Mouse (Mus musculus) lung, embryonic 16.5 days (tissue): Measurements from ENCODE around the gene Zfhx3. TPM values are rescaled to one million over a fixed set of nuclear protein-coding genes. Genes with fewer than 3 reads are reported as not detected.
A peak's percentile ranks its signal among the peaks of the same experiment; 100 is the strongest.

ENCODE experiments used
- ATAC-seq: fragments of 200-750 bp; cut with Nextera tagmentation; 2 replicates; pipeline ENCODE4 v1.8.0; 2017; ENCODE audit warnings: low read depth, mild to moderate bottlenecking, moderate library complexity
- H3K27ac ChIP-seq: fragments of 300-500 bp; sonication (generic); 2 replicates; pipeline ENCODE4 v1.5.1; 2014; ENCODE audit warnings: mild to moderate bottlenecking, control low read depth, low read length
- H3K27me3 ChIP-seq: fragments of 300-500 bp; sonication (generic); 2 replicates; pipeline ENCODE4 v1.6.1; 2014; ENCODE audit warnings: low read depth, low read length, mixed read lengths; ENCODE audit not compliant: control insufficient read depth, insufficient read depth
- H3K36me3 ChIP-seq: fragments of 300-500 bp; sonication (generic); 2 replicates; pipeline ENCODE4 v1.6.1; 2014; ENCODE audit warnings: low read length; ENCODE audit not compliant: control insufficient read depth, insufficient read depth
- H3K4me1 ChIP-seq: fragments of 300-500 bp; sonication (generic); replicated peaks from 2 replicates; pipeline ENCODE4 v1.6.1; 2014; ENCODE audit warnings: low read length, mixed read lengths; ENCODE audit not compliant: control insufficient read depth, insufficient read depth
- H3K4me2 ChIP-seq: fragments of 300-500 bp; sonication (generic); 2 replicates; pipeline ENCODE4 v1.6.1; 2014; ENCODE audit warnings: low read depth, low read length, control low read depth
- H3K4me3 ChIP-seq: fragments of 300-500 bp; sonication (generic); 2 replicates; pipeline ENCODE4 v1.5.1; 2014; ENCODE audit warnings: mild to moderate bottlenecking, low read length, control low read depth
- H3K9ac ChIP-seq: fragments of 300-500 bp; sonication (generic); 2 replicates; pipeline ENCODE4 v1.6.1; 2014; ENCODE audit warnings: low read length, control low read depth
- H3K9me3 ChIP-seq: fragments of 300-500 bp; sonication (generic); 2 replicates; pipeline ENCODE4 v1.6.1; 2016; ENCODE audit warnings: low read length; ENCODE audit not compliant: control insufficient read depth
- WGBS: fragments of 180-500 bp; shearing (Covaris S2); extraction: QIAGEN DNeasy Blood & Tissue Kit; methylation state at CpG from one replicate; pipeline ENCODE4 v1.1.7; 2014; 5-methylcytosine and 5-hydroxymethylcytosine counted together
- polyA plus RNA-seq: library from polyadenylated mRNA; unstranded; fragments of >200 nt; fragmentation: Nextera tagmentation; extraction: Ambion mirVana; gene quantifications from 2 replicates; pipeline ENCODE4 v1.2.1, GENCODE M21; 2015

The Zfhx3 gene
- polyA plus RNA-seq, 1 experiment from 2014 or later: 12.7 TPM

DNA sequence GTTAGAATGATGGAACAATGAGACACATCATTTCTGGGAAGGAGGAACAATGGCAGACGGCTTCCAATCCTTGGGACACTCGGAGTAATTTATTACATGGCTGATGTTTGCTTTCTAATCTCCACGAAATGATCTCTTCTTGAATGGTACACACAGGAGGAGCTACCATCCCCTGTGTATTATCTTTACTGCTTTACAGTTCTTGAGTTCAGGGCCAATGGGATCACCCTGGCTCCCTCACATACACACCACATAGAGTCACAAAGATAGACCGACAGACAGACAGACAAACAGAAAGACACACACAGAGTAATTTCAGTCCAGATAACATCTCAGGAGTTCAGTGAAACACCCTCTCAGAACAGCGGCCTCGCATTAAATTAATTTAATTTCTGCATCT, 621.0 kb downstream of the Zfhx3 start:
- no peaks in the 10 kb centered on the region for H3K36me3 ChIP-seq
- H3K4me3 ChIP-seq: no peak overlapping the region
- H3K27me3 ChIP-seq: no peaks in the 10 kb centered on the region
- H3K27ac ChIP-seq: no peak overlapping the region
- H3K4me1 ChIP-seq: no peaks in the 10 kb centered on the region
- H3K9me3 ChIP-seq: no peaks in the 10 kb centered on the region
- 78% methylated on average over 6 of the region's 6 CpGs for WGBS
- H3K9ac ChIP-seq: no peak overlapping the region
- H3K4me2 ChIP-seq: no peak overlapping the region
- no peak for ATAC-seq

DNA sequence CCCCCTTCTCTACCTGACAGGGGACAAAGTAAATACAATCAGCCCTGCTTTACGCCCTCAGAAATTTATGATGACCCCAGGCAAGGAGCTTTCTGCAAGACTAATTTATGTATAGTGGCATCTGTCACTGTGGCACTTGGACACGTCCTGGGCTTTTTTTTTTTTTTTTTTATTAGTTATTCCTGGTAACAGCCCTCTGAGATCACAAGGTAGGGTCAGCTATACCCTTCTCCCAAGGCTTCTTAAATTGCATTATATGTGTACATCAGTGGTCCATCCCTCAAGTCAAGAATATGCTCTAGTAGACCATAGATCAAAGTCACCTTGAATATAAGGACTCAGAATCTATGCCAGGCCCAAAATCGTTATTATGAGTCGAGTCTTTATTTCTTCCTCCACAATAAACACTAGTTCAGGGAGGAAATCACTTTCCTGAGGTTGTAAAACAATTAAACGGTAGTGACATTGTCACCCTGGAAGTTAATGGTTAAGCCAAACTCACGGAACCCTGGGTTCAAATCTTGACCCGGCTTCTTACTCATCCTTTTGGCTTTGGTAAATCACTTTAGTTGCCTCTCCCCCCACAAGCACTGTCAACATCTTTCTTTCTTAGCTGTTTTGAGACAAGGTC, 621.6 kb downstream of the Zfhx3 start:
- Histone ChIP-seq H3K4me3 (no peak overlapping the region), H3K9ac (no peak overlapping the region), H3K36me3 (no peaks in the 10 kb centered on the region), H3K4me2 (no peak overlapping the region), H3K4me1 (no peaks in the 10 kb centered on the region), H3K27me3 (no peaks in the 10 kb centered on the region), H3K9me3 (no peaks in the 10 kb centered on the region), H3K27ac (no peak overlapping the region)
- no peak for ATAC-seq
- 69% methylated on average over 7 of the region's 7 CpGs for WGBS

DNA sequence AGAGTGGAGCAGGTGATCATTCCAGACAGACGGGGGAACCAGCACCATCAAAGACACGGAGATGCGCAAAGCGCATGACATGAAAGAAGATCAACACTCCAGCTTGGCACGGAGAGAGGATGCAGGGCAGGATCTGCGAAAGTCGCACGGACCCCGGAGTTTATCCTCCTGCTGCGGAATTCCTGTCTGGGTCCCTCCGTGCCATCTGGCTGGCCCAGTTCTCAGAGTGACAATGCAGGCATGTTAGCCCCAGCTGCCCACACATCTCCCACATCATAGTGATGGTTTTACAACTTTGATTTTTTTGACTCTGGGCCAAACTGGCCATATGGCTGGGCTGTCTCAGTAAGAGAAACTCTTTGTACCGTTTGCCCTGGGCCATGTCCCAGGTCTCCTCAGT, 623.6 kb downstream of the Zfhx3 start:
- WGBS: 71% methylated on average over 12 of the region's 12 CpGs
- no peaks in the 10 kb centered on the region for H3K27me3 ChIP-seq
- H3K36me3 ChIP-seq: no peaks in the 10 kb centered on the region
- H3K9ac ChIP-seq: no peak overlapping the region
- H3K27ac ChIP-seq: no peak overlapping the region
- H3K4me1 ChIP-seq: no peaks in the 10 kb centered on the region
- no peaks in the 10 kb centered on the region for H3K9me3 ChIP-seq
- H3K4me3 ChIP-seq: no peak overlapping the region
- no peak overlapping the region for H3K4me2 ChIP-seq
- no peak for ATAC-seq

DNA sequence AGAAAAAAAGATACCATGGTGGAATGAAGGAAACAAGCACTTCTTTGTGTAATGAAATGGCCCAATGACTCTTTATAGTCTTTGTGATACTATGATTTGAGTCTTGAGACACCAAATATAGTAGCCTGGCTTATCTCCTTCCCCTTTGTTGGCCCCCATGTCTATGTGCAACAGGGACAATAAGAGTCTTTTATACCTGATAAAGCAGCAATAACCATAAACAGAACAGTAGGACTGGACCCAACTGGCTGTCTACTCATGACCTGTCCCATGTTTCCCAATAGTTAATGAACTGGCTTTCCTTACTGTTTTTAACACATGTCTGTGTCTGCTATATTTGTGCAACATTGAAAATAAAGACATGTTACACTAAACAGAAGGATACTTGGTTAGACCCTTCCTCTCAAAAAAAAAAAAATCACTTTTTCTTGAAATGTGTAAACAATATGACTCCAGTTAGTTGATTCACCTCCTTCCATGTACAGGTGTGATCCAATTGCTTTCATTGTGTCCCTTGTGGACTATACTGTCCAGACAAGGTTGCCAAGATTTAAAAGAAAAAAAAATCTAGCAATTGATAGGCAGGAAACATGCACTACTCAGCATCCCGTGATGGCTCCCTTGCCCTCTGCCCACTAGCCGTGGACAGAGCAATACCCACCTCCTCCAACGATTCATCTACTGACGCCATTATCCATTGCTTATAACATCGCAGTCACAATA, 631.0 kb downstream of the Zfhx3 start:
- H3K36me3 ChIP-seq: no peaks in the 10 kb centered on the region

DNA sequence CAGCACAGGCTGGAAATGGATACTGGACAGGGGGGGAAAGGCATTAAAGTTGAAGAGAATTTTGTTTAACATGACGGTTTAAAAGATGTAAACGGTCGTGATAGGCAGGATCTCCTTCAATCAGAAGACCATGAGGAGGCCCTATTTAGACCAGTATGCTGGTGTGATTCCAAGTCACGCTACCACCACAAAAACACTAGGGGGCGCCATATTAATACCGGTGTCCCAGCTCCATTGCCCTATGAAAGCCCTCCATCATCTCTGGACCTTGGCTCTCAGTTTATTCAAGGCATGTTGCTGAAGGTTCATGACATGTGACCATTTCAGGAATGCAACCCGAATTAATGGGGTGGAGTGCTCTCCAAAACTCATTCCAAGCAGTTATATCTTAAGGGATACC, 631.7 kb downstream of the Zfhx3 start:
- Histone ChIP-seq H3K27me3 (no peaks in the 10 kb centered on the region), H3K9me3 (no peaks in the 10 kb centered on the region), H3K4me2 (no peak overlapping the region), H3K4me3 (no peak overlapping the region), H3K4me1 (no peaks in the 10 kb centered on the region), H3K27ac (no peak overlapping the region), H3K9ac (no peak overlapping the region), H3K36me3 (no peaks in the 10 kb centered on the region)
- 27% methylated on average over 7 of the region's 7 CpGs for WGBS
- ATAC-seq: peak; percentile 47

More for the DNA sequence above, 631.0 kb downstream of the Zfhx3 start:
- WGBS: 81% methylated on average over 5 of the region's 5 CpGs
- ATAC-seq: no peak
- Histone ChIP-seq H3K4me2 (no peak overlapping the region), H3K9me3 (no peaks in the 10 kb centered on the region), H3K27me3 (no peaks in the 10 kb centered on the region), H3K4me3 (no peak overlapping the region), H3K9ac (no peak overlapping the region), H3K4me1 (no peaks in the 10 kb centered on the region), H3K27ac (no peak overlapping the region)

DNA sequence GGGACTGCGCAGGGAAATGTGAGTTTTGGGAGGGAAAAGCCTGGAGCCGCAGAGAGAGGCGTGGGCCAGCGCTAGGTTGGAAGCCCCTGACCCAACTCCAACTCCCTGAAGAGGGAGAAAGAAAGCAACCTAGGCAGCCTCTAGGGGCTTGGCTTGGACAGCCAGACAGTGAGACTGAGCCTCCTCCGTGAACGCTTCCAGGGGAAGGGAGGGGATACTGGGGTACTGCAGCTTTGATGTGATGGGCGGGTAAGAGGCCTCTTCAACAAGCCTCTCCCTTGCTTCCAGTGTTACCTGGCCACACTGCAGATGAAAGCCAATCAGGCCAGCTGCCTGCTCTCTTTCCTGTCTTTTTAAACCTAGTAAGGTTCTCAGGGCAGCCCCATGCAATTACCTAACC, 635.1 kb downstream of the Zfhx3 start:
- Histone ChIP-seq H3K27ac (no peak overlapping the region), H3K4me2 (no peak overlapping the region), H3K9ac (no peak overlapping the region), H3K4me1 (no peaks in the 10 kb centered on the region), H3K27me3 (no peaks in the 10 kb centered on the region), H3K36me3 (no peaks in the 10 kb centered on the region), H3K9me3 (no peaks in the 10 kb centered on the region), H3K4me3 (no peak overlapping the region)
- WGBS: 60% methylated on average over 7 of the region's 7 CpGs
- no peak; the same call in 1 of the 2 replicates for ATAC-seq

DNA sequence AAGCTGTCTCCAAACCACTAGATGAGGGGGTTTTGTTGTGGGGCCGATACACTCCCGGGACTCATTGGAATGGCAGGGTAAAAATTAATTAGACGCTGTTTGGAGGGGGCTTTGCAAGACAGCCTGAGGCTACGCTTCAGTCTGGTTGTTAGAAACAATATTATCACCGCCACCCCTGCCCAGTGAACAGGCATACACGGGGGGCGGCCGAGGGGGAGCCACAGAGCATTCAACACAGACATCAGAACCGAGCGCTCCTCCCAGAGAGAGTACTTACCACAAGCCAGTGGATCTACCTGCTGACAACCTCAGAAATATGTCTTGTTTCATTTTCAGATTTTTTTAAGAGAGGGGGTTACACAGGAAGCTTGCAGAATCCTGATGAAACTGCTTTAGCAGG, 635.9 kb downstream of the Zfhx3 start:
- no peaks in the 10 kb centered on the region for H3K9me3 ChIP-seq
- H3K27me3 ChIP-seq: no peaks in the 10 kb centered on the region
- H3K4me2 ChIP-seq: no peak overlapping the region
- no peak for ATAC-seq
- H3K36me3 ChIP-seq: no peaks in the 10 kb centered on the region
- H3K4me3 ChIP-seq: no peak overlapping the region
- H3K4me1 ChIP-seq: no peaks in the 10 kb centered on the region
- H3K9ac ChIP-seq: no peak overlapping the region
- H3K27ac ChIP-seq: no peak overlapping the region
- 74% methylated on average over 10 of the region's 10 CpGs for WGBS

DNA sequence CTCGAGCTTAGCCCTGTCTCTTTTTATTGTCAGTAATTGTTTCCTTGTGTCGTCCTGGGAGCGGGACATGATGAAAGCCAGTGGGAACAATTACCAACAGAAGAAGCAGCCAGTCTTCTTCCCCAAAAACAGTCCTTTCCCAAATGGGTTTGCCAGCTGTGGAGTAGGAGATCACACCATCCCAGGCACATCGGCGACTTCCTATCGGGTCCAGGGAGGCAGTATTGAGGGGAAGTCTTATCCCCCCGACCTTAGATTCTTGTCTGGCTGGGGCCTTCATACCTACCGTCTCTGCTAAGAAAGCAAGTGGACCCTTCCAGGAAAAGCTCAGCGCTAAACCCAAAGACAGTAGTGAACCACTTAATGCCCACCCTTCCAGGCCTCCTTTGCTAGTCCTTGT, 637.4 kb downstream of the Zfhx3 start:
- no peak overlapping the region for H3K9ac ChIP-seq
- WGBS: 78% methylated on average over 9 of the region's 9 CpGs
- H3K9me3 ChIP-seq: no peaks in the 10 kb centered on the region
- no peaks in the 10 kb centered on the region for H3K27me3 ChIP-seq
- no peaks in the 10 kb centered on the region for H3K36me3 ChIP-seq
- H3K27ac ChIP-seq: no peak overlapping the region
- no peak for ATAC-seq
- H3K4me3 ChIP-seq: no peak overlapping the region
- H3K4me1 ChIP-seq: peaks cover 2% of the 10 kb centered on the region; the same call in 1 of the 2 replicates
- no peak overlapping the region for H3K4me2 ChIP-seq

DNA sequence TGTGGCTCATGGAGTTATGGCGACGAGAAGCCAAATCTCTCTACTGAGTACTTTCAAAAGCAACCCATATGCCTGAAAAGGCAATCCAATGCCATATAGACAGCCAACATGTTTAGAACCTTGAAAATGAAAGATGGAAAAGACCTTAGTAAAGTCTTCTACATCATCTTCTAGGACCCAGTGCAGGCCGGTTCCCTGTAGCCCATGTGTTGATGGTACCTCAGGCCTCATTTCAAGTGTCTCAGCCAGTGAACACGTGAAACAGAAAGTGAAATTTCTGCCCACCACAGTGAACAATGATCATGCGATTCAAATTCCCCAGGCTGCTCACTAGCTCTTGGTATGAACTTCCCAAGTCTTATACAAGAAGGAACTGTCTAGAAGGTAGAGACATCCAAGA, 637.9 kb downstream of the Zfhx3 start:
- Histone ChIP-seq H3K4me3 (no peak overlapping the region), H3K27ac (no peak overlapping the region), H3K9me3 (no peaks in the 10 kb centered on the region), H3K4me2 (no peak overlapping the region), H3K27me3 (no peaks in the 10 kb centered on the region), H3K4me1 (peaks cover 2% of the 10 kb centered on the region; the same call in 1 of the 2 replicates), H3K9ac (no peak overlapping the region), H3K36me3 (no peaks in the 10 kb centered on the region)
- no peak for ATAC-seq
- WGBS: 93% methylated on average over 5 of the region's 5 CpGs
